Mouse (Mus musculus) layer of hippocampus, postnatal 10 days (tissue): ENCODE measurements around the gene Lpin2. TPM values are rescaled to one million over a fixed set of nuclear protein-coding genes. Genes with fewer than 3 reads are reported as not detected.

ENCODE experiments used
- DNase-seq, 2 experiments: peaks; one replicate each; pipeline ENCODE4 v3.0.0; 2021; ENCODE audit warnings: low spot score in 2 of 2
- long read RNA-seq: library from polyadenylated mRNA; stranded (forward); transcript quantifications from one replicate; pipeline ENCODE4 v2.0.0, GENCODE M21; 2023
- total RNA-seq, 2 experiments: library from RNA; stranded (reverse); gene quantifications; 2 replicates each; pipeline ENCODE4 v1.2.3; 2021

Lpin2 gene
- 10 to 100 TPM; 71.2 to 79.9 TPM for total RNA-seq
- long read RNA-seq, full-length matches to known transcripts: 1 of 11 reads
- long read RNA-seq, partial matches to known transcripts: 4 of 11 reads
- long read RNA-seq, other reads (novel, unspliced or antisense): 6 of 11 reads

DNA sequence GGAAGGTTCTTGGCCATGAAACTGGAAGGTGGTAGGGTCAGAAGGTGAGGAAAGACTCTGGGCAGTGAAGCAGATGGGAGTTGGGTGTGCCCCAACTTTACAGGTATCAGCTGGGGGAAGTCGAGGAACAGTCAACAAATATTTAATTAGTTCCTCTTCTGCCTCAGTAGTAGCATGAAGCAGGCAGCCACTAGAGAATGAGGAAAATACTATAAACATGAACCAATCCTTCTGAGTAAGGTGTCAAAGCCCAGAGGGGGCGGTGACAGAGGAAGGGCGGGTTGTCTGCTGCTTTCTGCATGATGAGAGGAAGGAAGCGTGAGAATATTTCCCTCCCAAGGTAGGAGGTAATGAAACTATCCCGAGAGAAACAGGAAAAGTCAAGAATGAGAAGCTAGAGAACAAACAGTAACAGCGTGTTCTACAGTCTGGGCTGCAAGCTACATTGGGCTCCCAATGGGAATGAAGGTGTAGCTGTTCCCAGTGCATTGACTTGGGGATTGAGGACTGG, at the start of gene Lpin2:
Gene Lpin2 (plus strand): TSS at position 350 of the 511 bp plus-strand sequence.
- no peak for DNase-seq

GRCm38 (mm10) chr17:71132856-71133439, 49.4 kb upstream of the Lpin2 start:
- no peak for DNase-seq

- no peak for DNase-seq
These were observed 47.9 kb upstream of the Lpin2 start for GRCm38 (mm10) chr17:71134441-71134955.

DNA sequence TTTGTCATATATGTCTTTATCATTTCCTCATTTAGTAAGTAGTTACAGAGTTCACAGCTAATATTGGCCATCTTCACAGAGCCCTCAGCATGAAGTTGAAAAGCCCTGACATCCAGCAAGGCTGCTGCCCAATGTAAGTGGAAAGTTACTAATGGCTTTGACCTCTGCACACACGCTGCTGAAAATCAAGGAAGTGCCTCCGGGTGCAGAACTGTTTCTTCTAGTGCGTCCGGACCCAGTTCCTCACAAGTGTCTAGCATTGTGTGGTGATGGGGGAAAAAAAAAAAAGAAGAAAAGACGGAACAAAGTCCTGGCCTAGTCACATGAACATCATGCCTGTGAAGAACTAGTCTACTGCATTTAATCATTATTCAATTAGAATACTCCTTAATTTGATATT, 47.3 kb upstream of the Lpin2 start:
- DNase-seq: no peak

- no peak for DNase-seq
These were observed 46.5 kb upstream of the Lpin2 start for GRCm38 (mm10) chr17:71135866-71136265.

GRCm38 (mm10) chr17:71136384-71137333, 45.7 kb upstream of the Lpin2 start:
- no peak for DNase-seq

DNA sequence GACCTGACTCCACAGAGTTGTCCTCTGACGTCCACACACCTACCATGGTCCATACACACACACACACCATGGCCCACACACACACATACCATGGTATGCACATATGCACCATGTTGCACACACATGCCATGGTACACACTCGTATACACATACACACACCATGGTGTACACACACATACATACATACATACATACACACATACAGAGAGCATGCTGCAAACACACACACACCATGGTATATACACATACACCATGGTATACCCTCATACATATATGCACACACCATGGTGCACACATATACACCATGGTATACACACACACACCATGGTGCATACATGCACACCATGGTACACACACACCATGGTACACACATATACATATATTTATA, 45.0 kb upstream of the Lpin2 start:
- no peak for DNase-seq

DNA sequence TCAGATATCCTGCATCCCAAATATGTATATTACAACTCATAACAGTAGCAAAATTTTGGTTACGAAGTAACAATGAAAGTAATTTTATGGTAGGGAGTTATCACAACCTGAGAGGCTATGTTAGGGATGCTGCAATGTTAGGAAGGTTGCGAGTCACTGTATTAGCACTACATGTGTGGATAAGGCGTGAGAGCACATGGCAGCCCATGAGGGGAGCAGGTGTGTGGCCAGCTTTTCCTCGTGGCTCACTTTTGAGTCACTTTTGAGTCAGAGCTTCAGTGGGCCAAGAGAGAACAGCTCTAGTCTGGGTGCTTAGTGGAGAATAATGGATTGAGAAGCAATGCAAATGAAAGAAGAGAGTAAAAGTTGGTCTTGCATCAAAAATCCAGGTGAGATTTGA, 40.3 kb upstream of the Lpin2 start:
- no peak for DNase-seq

- DNase-seq: no peak
These were observed 39.2 kb upstream of the Lpin2 start for GRCm38 (mm10) chr17:71143155-71143554.

GRCm38 (mm10) chr17:71144322-71145116, 37.8 kb upstream of the Lpin2 start:
- no peak for DNase-seq

GRCm38 (mm10) chr17:71145248-71145961, 37.0 kb upstream of the Lpin2 start:
- no peak for DNase-seq

DNA sequence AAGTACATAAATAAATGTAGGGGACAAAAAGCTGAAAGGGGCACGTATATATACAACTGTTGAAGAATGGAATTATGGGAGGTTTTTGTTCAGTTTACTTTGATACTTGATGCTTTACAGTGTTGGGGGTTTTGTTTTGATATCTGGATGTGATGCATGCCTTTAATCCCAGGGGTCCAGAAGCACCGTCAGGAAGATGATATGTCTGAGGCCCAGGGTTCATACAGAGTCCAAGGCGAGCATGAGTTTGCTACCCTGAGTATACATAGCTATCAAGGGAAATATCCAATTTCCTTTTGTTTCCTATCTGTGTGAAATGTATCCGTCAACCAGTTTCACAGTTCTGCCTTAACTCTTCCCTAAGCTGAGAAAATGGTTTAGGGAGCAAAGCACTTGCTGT, 29.0 kb upstream of the Lpin2 start:
- no peak for DNase-seq

- DNase-seq: no peak
These were observed 27.1 kb upstream of the Lpin2 start for GRCm38 (mm10) chr17:71155271-71155670.

GRCm38 (mm10) chr17:71159152-71159567, 23.2 kb upstream of the Lpin2 start:
- no peak for DNase-seq

GRCm38 (mm10) chr17:71159720-71160119, 22.6 kb upstream of the Lpin2 start:
- DNase-seq: no peak

- DNase-seq: no peak
These were observed 21.9 kb upstream of the Lpin2 start for GRCm38 (mm10) chr17:71160244-71160995.

- no peak for DNase-seq
These were observed 17.4 kb upstream of the Lpin2 start for GRCm38 (mm10) chr17:71164991-71165390.

DNA sequence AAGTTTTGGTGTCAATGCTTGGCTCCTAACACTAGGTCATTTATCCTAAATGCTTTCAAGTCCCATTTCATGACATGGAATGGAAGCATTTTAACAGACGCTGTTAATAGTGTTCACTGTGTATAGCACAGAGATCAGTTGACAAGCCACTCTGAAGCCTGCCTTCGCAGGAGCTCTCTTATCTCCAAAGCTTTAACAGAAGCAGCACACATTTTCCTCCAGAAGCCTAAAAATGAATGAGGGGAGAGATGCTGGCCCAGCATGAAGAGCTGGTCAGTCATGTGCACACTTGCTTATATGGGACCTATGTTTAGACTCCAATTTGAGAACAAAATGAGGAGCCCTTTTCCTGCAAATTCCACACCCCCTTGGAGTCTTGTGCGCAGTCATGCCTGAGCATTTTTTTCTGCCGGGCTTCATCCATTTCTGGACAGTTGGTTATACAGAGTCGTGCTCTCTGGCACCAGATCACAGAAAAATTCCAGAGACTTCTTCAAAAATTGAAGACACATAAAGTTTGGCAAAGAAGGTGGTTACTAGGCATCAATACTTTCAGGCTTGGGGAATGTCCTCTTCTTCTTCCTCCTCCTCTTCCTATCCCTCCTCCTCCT, 14.1 kb upstream of the Lpin2 start:
- DNase-seq: no peak

GRCm38 (mm10) chr17:71168846-71169245, 13.5 kb upstream of the Lpin2 start:
- DNase-seq: no peak
